Mouse (Mus musculus) liver, embryonic 15.5 days (tissue): ENCODE results near the gene Baiap3. TPM values are rescaled to one million over a fixed set of nuclear protein-coding genes. Genes with fewer than 3 reads are reported as not detected.

Source experiments
- ATAC-seq: fragments of 200-750 bp; cut with Nextera tagmentation; 2 replicates; pipeline ENCODE4 v1.8.0; 2017; ENCODE audit warnings: moderate number of reproducible peaks, mild to moderate bottlenecking, moderate library complexity; ENCODE audit not compliant: insufficient read depth
- H3K27ac ChIP-seq: fragments of 300-500 bp; sonication (generic); replicated peaks from 2 replicates; pipeline ENCODE4 v1.5.1; 2015; ENCODE audit warnings: mild to moderate bottlenecking, inconsistent platforms
- H3K27me3 ChIP-seq: fragments of 300-500 bp; sonication (generic); 2 replicates; pipeline ENCODE4 v1.6.1; 2015; ENCODE audit warnings: mild to moderate bottlenecking, inconsistent platforms
- H3K36me3 ChIP-seq: fragments of 300-500 bp; sonication (generic); replicated peaks from 2 replicates; pipeline ENCODE4 v1.6.1; 2015; ENCODE audit warnings: moderate library complexity, mild to moderate bottlenecking, inconsistent platforms
- H3K4me1 ChIP-seq: fragments of 300-500 bp; sonication (generic); replicated peaks from 2 replicates; pipeline ENCODE4 v1.6.1; 2015; ENCODE audit warnings: inconsistent platforms
- H3K4me2 ChIP-seq: fragments of 300-500 bp; sonication (generic); 2 replicates; pipeline ENCODE4 v1.6.1; 2015; ENCODE audit warnings: moderate library complexity, mild to moderate bottlenecking, inconsistent platforms
- H3K4me3 ChIP-seq: fragments of 300-500 bp; sonication (generic); replicated peaks from 2 replicates; pipeline ENCODE4 v1.5.1; 2015; ENCODE audit warnings: mild to moderate bottlenecking, inconsistent platforms
- H3K9ac ChIP-seq: fragments of 300-500 bp; sonication (generic); 2 replicates; pipeline ENCODE4 v1.6.1; 2015; ENCODE audit warnings: moderate library complexity, mild to moderate bottlenecking, inconsistent platforms
- H3K9me3 ChIP-seq: fragments of 300-500 bp; sonication (generic); replicated peaks from 2 replicates; pipeline ENCODE4 v1.6.1; 2016; ENCODE audit warnings: inconsistent platforms
- WGBS: fragments of 180-500 bp; shearing (Covaris S2); methylation state at CpG from one replicate; pipeline ENCODE4 v1.1.7; 2015; ENCODE audit warnings: mixed read lengths; ENCODE audit not compliant: insufficient replicate concordance; 5-methylcytosine and 5-hydroxymethylcytosine counted together
- polyA plus RNA-seq: library from polyadenylated mRNA; unstranded; fragments of >200 nt; fragmentation: Nextera tagmentation; extraction: Ambion mirVana; gene quantifications from 2 replicates; pipeline ENCODE4 v1.2.1, GENCODE M21; 2015

Baiap3 gene
- polyA plus RNA-seq, result 0.30 and 0.58 TPM in 2 replicates

DNA sequence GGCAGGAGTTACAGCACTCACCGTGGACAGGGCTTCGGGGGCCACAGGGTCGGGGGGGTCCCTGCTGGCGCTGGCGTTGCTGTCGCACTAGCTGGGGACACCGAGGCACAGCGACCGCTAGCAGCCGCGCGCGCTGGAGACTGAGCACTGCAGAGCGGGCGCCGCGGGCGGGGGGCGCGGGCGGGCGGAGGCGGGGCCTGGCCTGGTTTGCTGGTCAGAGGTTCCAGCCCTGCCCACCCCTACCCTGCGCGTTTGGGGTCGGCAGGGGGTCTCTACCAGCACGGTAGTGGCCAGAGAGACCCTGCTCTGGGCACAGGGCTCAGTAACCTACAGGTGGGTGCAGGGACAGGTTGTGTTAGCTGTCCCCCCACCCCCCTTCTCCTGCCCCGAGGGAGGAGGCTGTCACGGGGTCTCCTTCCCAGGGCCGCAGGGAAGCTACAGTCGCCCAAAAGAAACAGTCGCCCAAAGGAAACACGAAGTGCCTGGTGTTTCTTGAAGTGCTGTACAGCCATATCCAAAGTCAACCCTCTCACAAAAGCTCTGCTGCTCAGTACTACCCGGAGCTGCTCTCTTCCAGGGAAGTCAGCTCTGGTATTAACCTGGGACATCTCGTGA lies at the start of gene Baiap3:
Baiap3 (minus strand) TSS at position 225 of the 615 bp plus-strand sequence.
- Histone ChIP-seq H3K36me3 (peaks cover 21% of the 10 kb centered on the region), H3K27ac (no peak within 1 kb of the TSS), H3K4me3 (peak within 1 kb of the TSS; percentile 31), H3K27me3 (peaks cover 63% of the 10 kb centered on the region), H3K9ac (no peak within 1 kb of the TSS), H3K4me1 (peaks cover 11% of the 10 kb centered on the region), H3K4me2 (peak within 1 kb of the TSS; percentile 62), H3K9me3 (no peaks in the 10 kb centered on the region)
- 6% methylated on average over 30 of the region's 35 CpGs for WGBS
- ATAC-seq, result no peak

DNA sequence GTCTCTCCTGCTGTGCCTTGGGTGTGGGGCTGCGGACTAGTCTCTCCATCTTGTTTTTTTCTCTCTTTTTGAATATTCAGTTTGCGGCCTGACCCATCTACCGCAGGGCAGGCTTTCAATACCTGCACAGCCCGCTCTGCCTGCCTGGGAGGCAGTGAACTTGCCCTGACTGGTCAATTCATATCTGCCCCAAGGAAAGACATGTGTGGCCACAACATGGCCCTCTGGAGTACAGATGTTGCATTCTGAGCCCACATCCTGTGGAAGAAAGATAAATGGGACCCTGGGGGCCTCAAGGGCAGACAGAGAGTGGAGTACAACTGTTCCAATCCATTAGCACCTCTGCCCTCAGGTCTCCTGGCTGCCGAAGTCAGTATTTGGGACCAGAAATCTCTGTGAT lies 41.9 kb upstream of the Baiap3 start, which contains the start of gene Prss34:
Prss34 (plus strand) TSS at position 301 of the 400 bp plus-strand sequence.
- H3K4me3 ChIP-seq, result no peak within 1 kb of the TSS
- no peaks in the 10 kb centered on the region for H3K9me3 ChIP-seq
- no peak for ATAC-seq
- H3K9ac ChIP-seq, result no peak within 1 kb of the TSS
- no peaks in the 10 kb centered on the region for H3K36me3 ChIP-seq
- H3K4me2 ChIP-seq, result no peak within 1 kb of the TSS
- WGBS, result 59% methylated on average over 5 of the region's 5 CpGs
- no peak within 1 kb of the TSS for H3K27ac ChIP-seq
- no peaks in the 10 kb centered on the region for H3K4me1 ChIP-seq
- H3K27me3 ChIP-seq, result peaks cover 17% of the 10 kb centered on the region; the same call in 1 of the 2 replicates

- Histone ChIP-seq H3K4me1 (no peaks in the 10 kb centered on the region), H3K4me3 (no peak overlapping the region), H3K27me3 (peaks cover 25% of the 10 kb centered on the region; the same call in 1 of the 2 replicates), H3K4me2 (no peak overlapping the region), H3K27ac (no peak overlapping the region), H3K36me3 (no peaks in the 10 kb centered on the region), H3K9ac (no peak overlapping the region), H3K9me3 (no peaks in the 10 kb centered on the region)
- no peak for ATAC-seq
- 61% methylated on average over 1 of the region's 1 CpGs for WGBS
Observed at GRCm38 (mm10) chr17:25294111-25294510, 37.9 kb upstream of the Baiap3 start.

GRCm38 (mm10) chr17:25293495-25293894 lies 37.3 kb upstream of the Baiap3 start:
- peaks cover 22% of the 10 kb centered on the region; the same call in 1 of the 2 replicates for H3K27me3 ChIP-seq
- no peak overlapping the region for H3K4me2 ChIP-seq
- H3K9ac ChIP-seq, result no peak overlapping the region
- no peaks in the 10 kb centered on the region for H3K4me1 ChIP-seq
- no peaks in the 10 kb centered on the region for H3K36me3 ChIP-seq
- H3K27ac ChIP-seq, result no peak overlapping the region
- WGBS, result 13% methylated on average over 5 of the region's 5 CpGs
- ATAC-seq, result no peak
- H3K4me3 ChIP-seq, result no peak overlapping the region
- no peaks in the 10 kb centered on the region for H3K9me3 ChIP-seq

GRCm38 (mm10) chr17:25290411-25290810 lies 34.2 kb upstream of the Baiap3 start:
- no peak for ATAC-seq

GRCm38 (mm10) chr17:25288842-25289241 lies 32.7 kb upstream of the Baiap3 start:
- ATAC-seq, result no peak
- H3K4me2 ChIP-seq, result no peak overlapping the region
- no peak overlapping the region for H3K9ac ChIP-seq
- H3K36me3 ChIP-seq, result no peaks in the 10 kb centered on the region
- no peaks in the 10 kb centered on the region for H3K4me1 ChIP-seq
- WGBS, result 19% methylated on average over 4 of the region's 4 CpGs
- no peaks in the 10 kb centered on the region for H3K9me3 ChIP-seq
- peaks cover 11% of the 10 kb centered on the region; the same call in 1 of the 2 replicates for H3K27me3 ChIP-seq
- H3K4me3 ChIP-seq, result no peak overlapping the region
- H3K27ac ChIP-seq, result no peak overlapping the region

More at GRCm38 (mm10) chr17:25290411-25290810, 34.2 kb upstream of the Baiap3 start:
- no peaks in the 10 kb centered on the region for H3K9me3 ChIP-seq
- no peaks in the 10 kb centered on the region for H3K36me3 ChIP-seq
- H3K4me3 ChIP-seq, result no peak overlapping the region
- H3K4me1 ChIP-seq, result no peaks in the 10 kb centered on the region
- no peak overlapping the region for H3K9ac ChIP-seq
- H3K27me3 ChIP-seq, result peaks cover 14% of the 10 kb centered on the region; the same call in 1 of the 2 replicates
- H3K27ac ChIP-seq, result no peak overlapping the region
- H3K4me2 ChIP-seq, result no peak overlapping the region
- WGBS, result 19% methylated on average over 4 of the region's 4 CpGs

DNA sequence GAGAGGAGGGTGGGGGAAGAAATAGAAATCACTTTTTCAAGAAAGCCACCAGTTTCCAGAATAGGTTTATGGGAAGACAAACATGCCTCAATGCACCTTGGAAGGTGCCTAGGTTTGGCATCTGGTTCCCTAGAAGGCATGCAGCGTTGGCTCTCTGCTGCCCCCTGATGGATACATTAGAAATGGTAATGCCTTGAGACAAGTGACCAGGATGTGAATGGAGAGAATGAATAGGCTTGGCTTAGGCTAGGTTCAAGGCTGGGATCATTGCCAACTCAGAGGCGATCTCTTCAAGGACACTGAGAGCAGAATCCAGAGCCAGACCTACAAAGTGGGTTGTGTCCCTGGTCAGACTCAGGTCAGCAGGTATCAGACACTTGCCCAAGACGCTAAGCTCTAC lies 28.9 kb upstream of the Baiap3 start:
- H3K27me3 ChIP-seq, result peaks cover 3% of the 10 kb centered on the region; the same call in 1 of the 2 replicates
- H3K4me2 ChIP-seq, result no peak overlapping the region
- H3K9me3 ChIP-seq, result no peaks in the 10 kb centered on the region
- no peak for ATAC-seq
- H3K4me3 ChIP-seq, result no peak overlapping the region
- no peaks in the 10 kb centered on the region for H3K36me3 ChIP-seq
- no peak overlapping the region for H3K27ac ChIP-seq
- H3K9ac ChIP-seq, result no peak overlapping the region
- H3K4me1 ChIP-seq, result peaks cover 11% of the 10 kb centered on the region
- WGBS, result 20% methylated on average over 3 of the region's 3 CpGs

DNA sequence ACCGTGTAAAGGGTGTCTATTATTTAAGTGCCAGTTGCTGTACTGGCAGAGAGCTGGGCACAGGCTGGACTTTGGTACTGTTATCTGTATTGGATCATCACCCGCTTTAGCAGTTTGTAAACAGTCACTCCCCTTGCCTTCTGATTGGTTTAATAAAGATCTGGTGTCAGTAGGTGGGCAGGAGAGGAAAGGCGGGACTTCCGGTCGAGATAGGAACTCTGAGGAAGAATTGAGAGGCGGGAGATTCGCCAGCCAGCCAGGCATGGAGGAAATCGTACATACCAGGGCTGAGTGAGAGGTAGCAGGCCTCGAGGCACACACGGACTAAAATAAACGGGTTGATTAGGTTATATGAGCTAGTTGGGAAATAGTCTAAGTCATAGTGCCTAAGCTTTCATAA lies 26.0 kb upstream of the Baiap3 start:
- peak overlapping the region; percentile 6 for H3K4me3 ChIP-seq
- peaks cover 11% of the 10 kb centered on the region for H3K4me1 ChIP-seq
- H3K27me3 ChIP-seq, result peaks cover 17% of the 10 kb centered on the region
- ATAC-seq, result peak; percentile 84
- H3K9me3 ChIP-seq, result no peaks in the 10 kb centered on the region
- 24% methylated on average over 11 of the region's 11 CpGs for WGBS
- H3K27ac ChIP-seq, result 0 out of 2 replicates have a peak overlapping the region, but pooled peaks have one; percentile 29
- no peak overlapping the region for H3K9ac ChIP-seq
- H3K36me3 ChIP-seq, result no peaks in the 10 kb centered on the region
- H3K4me2 ChIP-seq, result peak overlapping the region; percentile 49

DNA sequence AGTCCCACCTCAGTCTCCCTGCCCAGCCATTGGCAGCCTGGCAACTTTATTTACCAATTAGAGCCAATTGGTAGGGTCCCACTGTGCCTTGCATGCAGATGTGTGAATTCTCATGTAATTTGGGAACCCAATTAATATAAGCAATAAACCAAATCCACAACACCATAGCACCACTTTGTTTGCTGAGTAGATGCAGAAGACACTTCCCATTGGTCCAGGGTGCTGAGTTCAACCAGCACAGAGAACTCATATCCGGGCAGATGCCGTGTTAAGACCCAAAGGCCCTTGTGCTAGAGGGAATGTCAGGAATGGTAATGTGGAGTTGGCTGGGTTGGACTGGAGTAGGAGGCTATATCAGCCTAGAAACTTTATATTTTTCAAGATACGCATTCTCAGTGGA lies 19.7 kb upstream of the Baiap3 start:
- Histone ChIP-seq H3K4me1 (peaks cover 30% of the 10 kb centered on the region), H3K4me3 (no peak overlapping the region), H3K9me3 (no peaks in the 10 kb centered on the region), H3K4me2 (no peak overlapping the region), H3K27ac (no peak overlapping the region), H3K9ac (no peak overlapping the region), H3K36me3 (peaks cover 8% of the 10 kb centered on the region), H3K27me3 (peaks cover 17% of the 10 kb centered on the region)
- ATAC-seq, result no peak
- 84% methylated on average over 3 of the region's 3 CpGs for WGBS

DNA sequence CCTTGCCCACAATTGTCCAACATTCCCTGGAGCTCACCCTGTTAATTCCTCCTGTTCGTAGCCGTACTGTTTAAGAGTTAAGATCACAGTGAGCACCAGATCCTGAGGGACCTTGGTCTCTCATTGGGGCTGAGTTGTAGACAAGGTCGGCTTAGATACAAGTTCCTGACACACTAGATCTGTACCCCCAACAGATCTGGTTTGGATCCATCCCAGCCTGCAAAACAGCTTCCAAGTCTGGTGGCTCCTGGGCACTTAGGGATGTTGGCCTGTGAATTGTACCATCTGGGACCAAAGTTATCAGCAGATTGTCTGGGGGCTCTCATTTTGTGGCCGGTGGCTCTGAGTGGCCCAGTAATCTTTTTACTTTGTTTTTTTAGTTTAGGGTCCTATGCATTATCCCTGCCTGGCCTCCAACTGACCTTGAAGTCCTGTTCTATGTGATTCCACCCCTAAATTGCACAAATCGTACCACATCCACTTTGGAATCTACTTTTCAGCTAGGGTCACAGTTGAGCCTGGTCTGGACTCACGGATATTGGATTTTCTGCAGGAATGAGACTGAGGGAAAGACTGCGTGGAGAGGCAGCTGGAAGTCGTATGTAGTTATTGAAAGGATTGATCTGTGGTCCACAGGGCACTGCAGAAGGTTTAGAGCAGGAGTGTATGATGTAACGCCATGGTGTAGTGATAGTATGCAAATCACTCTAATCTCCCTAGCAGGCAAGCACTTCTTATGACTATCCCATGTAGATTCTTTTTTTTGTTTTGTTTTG lies 18.6 kb upstream of the Baiap3 start, which contains the start of gene Ube2i:
Ube2i (minus strand) TSS at position 52 of the 776 bp plus-strand sequence.
- Histone ChIP-seq H3K9ac (peak within 1 kb of the TSS; percentile 99), H3K27me3 (peaks cover 16% of the 10 kb centered on the region), H3K4me2 (peak within 1 kb of the TSS; percentile 85), H3K4me1 (peaks cover 41% of the 10 kb centered on the region), H3K27ac (peak within 1 kb of the TSS; percentile 97), H3K9me3 (no peaks in the 10 kb centered on the region), H3K36me3 (peaks cover 19% of the 10 kb centered on the region), H3K4me3 (peak within 1 kb of the TSS; percentile 98)
- no peak for ATAC-seq
- WGBS, result 65% methylated on average over 9 of the region's 9 CpGs
